Mouse (Mus musculus) stomach, postnatal 0 days (tissue): ENCODE measurements around the gene 6430531B16Rik.
A peak's percentile ranks its signal among the peaks of the same experiment; 100 is the strongest.

ENCODE experiments used
- CTCF ChIP-seq: IDR thresholded peaks from 2 replicates; pipeline ENCODE4 v1.5.1; 2016; ENCODE audit warnings: antibody characterized with exemption, low read depth, mild to moderate bottlenecking, moderate library complexity
- EP300 ChIP-seq: optimal IDR thresholded peaks from 2 replicates; pipeline ENCODE3; 2016; ENCODE audit warnings: antibody characterized with exemption

DNA sequence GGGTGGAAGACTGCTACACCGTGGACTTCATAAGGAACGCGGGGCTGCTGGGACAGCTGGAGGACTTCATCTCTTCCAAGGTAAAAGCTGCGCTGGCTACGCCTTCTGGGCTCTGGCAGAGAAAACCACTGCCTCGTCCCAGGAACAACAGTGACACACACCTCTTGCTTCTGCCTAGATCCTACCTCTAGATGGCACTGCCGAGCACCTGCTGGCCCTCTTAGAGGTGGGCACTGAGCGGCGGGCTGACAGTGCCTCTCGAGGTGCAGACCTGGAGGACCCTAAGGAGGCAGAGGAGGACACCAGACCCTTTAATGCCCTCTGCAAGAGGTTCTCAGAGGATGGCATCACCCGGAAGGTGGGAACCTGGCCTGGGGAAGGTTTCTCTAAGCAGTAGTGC is 47.8 kb downstream of the 6430531B16Rik start:
- TF ChIP-seq CTCF (peak; percentile 81), EP300 (no peak)
